Mouse (Mus musculus) neutrophil, adult 5-6 weeks (primary cell): ENCODE data around the gene Ccdc36. TPM values are rescaled to one million over a fixed set of nuclear protein-coding genes. Genes with fewer than 3 reads are reported as not detected.

Experiments
- ATAC-seq: fragments of 151-379, 151-347 bp; 2 replicates; pipeline ENCODE4 v1.8.0; 2017; ENCODE audit warnings: mild to moderate bottlenecking, moderate TSS enrichment; ENCODE audit not compliant: insufficient number of reproducible peaks, poor library complexity, low FRiP score, severe bottlenecking; ENCODE audit errors: extremely low read depth
- total RNA-seq: library from RNA; stranded (forward); fragments of 200-1000 nt; gene quantifications from 2 replicates; pipeline ENCODE4 v1.2.3, GENCODE M21; 2017

Gene Ccdc36
- not detected in 2 replicates for total RNA-seq

DNA sequence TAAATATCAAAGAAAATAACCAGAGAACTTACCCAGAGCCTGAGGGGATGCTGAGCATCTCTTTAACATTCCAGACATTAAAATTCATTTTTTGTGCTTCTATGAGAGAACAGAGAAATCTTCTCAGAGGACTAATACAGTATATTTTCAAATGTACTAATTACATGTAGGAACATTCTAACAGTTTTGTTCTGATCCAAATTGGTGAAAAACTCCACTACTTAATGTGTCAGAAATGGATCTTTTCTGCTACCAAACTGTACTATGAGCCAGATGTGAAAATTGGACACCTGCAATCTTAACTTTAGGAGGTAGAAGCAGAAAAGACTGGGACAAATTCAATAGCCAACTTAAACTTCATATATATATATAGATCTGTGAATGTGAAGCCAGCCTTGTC, at the start of gene Ccdc36:
TSS of gene Ccdc36 (minus strand) at position 101 of the 400 bp plus-strand sequence.
- no peak for ATAC-seq

DNA sequence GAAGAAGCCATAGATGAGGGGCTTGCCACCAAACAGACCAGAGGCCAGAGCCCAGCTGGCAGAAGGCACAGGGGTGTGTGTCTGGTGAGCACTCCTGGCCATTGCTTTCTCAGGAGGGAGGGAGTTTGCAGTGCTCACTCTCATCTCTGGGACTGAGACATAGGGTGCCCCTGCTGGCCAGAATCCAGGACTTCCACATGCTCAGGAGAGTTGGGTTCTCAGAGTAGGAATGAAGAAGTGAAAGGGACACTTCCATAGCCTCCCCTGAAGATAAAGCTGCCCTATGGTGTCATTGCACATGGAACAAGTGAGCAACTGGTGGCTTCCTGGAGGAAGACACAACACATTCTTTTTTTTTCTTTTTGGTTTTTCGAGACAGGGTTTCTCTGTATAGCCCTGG, 46.2 kb upstream of the Ccdc36 start:
- no peak for ATAC-seq

DNA sequence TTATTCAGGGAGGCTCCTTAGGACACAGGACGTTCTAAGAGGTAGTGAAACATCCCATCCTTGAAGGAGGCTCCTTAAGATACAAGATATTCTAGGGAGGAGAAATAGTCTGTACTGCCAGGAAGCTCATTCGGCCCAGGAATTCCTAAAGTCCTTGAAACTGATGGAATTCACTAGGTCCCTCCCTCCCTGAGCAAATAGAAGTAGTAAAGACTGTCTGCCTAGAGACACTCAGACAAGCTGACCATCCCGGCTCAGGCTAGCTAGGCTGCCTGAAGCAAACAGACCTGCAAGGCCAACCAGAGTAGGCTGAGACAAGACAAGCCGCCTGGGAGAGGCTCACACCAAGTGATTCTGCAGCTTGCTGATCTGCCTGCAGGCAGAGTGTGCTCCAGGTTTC, 41.6 kb upstream of the Ccdc36 start:
- no peak for ATAC-seq

DNA sequence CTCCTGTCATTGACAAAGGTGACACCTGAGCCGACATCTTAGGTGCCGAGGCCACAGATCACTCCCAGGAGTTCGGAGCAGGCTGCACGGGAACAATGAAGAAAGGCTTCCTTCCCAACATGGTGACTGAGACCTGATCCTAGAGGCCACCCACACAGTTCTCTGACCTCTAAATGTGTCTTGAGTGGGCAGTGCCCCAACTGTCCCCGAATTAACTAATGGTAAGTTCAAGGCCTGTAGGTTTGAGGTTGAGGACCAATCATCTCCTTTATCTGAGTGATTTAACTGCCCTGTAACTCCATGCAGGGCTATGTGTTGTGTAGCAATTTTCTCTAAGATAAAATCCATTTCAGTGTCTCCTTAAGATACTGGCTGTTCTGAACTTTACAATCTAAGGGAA, 41.1 kb upstream of the Ccdc36 start:
- ATAC-seq = no peak

DNA sequence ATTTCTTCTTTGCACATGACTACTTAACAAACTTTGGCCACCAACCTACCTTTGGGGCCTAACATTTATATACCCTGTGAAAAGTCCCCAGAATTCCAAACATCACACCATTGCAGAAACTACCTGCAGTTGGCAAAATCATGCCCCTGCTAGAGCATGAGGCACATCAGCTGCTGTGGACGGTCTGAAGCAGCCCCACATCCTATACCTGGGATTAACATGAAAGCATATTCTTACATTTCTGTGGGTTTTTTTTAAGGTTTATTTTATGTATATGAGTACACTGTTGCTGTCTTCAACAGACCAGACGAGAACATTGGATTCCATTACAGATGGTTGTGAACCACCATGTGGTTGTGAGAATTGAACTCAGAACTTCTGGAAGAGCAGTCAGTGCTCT, 37.9 kb upstream of the Ccdc36 start:
- no peak for ATAC-seq

DNA sequence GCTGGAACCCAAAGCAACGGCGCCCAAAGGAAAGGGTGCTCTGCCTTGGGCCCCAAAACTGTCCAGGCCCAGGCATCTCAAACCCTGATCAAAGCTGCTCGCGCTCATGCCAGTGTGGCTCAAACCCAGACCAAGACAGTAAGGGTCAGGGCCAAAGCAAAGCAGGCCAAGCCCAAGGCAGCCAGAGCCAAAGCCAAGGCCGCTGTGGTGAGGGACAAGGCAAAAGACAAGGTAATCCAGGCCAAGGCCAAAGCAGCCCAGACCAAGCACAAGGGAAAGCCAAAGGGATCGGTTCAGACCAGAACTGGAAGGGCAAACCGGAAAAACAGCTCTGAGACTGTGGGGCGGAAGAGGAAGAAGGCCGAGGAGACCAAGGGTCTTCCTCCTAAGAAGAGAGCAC, 35.4 kb upstream of the Ccdc36 start:
- no peak for ATAC-seq

DNA sequence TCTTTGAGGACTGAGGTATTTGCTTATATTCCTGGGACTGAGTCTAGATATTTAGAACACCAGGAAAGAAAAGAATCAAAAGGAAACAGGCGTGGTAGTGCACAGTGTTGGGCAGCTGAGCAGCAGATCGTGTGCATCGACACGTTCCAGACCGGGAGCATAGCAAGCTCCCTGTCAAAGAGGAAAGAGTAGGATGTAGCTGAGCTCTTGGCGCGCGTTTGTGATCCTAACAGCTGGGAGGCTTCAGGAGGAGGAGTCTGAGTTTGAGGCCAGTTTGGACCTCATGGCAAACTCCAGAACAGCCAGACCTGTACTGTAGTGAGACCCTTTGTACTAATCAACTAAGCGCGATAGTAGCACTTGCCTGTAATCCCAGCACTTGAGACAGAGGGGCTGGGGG, 33.9 kb upstream of the Ccdc36 start:
- ATAC-seq = no peak

DNA sequence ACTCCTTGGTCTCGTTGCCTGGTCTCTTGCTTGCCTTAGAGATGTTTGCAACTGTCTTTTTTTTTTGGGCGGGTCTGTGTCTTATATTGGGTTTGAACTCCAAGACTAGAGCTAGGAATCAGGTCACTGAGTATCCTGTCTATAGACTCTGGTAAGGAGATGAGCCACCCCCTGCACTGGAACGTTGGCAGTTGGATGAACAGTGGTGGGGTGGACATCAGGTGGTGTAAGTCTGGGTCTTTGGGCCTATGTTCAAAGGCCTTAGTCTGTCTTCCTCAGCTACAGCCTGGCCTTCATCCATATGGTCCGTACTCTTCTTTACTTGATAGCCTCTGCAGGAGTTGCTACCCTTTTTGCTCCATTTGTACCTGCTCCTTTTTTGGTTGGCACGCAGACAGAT, 33.4 kb upstream of the Ccdc36 start:
- ATAC-seq = no peak

DNA sequence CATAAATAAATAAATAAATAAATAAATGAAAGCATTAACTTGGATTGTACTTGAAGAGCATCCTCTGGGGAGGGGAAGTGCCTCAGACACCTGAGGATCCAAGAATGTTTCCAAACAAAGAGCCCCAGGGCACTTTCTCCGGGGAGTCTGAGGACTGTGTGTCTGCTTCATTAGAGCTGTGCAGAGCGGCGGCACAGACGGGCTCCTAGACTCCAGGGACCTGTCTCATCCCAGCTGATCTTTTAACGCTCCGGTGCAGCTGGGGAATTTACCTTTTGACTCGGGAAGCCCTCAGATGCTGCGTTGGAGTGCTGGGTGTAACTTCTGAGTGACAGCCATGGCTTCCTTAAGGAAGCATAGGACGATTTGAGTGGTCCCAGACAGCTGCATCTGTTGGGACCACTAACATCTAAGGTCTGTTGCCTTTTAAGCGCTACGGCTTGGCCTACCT, 32.9 kb upstream of the Ccdc36 start, which contains the start of gene Klhdc8b:
TSS of gene Klhdc8b (minus strand) at position 401 of the 451 bp plus-strand sequence.
- ATAC-seq = no peak

DNA sequence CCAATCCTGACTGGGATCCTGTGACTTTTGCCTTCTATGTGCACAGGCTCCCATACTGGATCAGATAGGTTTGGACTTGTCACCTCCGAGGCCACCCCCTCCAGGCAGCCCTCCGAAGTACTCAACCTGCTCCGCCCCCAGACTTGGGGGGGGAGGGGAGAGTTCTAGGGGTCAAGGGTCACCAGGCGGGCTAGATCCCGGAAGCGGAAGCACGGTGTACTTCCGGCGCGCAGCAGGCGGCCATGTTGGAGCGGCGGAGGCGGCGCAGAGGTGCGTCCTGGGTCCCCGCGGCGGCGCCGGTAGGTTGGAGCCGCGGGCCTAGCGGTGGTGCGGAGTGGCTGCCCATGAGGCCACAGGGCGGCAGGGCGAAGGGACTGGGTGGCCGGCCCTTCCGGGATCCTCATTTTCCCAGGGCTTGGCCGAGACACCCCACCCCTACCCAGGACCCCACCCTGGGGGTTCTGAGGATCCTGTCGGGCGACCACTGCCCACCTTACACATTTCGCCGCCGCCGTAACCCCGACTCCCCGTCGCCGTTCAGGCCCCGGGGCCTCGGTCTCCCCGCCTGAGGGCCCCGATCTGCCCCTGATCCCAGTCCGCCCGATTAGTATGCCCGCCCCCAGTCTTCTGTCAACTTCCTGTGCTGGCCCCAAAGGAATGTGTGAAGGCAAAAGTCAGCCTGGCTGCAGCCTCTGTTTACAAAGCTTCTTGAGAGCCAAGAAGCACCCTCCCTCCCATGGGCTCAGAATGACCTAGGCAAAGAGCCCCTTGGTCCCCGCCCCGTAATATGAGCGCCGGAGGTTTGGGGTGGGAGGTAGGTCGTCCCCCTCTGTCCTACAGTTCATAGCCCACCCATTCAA, 32.3 kb upstream of the Ccdc36 start, which contains the start of gene Ccdc71:
TSS of gene Ccdc71 (plus strand) at position 209 of the 860 bp plus-strand sequence.
- peak; percentile 77 for ATAC-seq

DNA sequence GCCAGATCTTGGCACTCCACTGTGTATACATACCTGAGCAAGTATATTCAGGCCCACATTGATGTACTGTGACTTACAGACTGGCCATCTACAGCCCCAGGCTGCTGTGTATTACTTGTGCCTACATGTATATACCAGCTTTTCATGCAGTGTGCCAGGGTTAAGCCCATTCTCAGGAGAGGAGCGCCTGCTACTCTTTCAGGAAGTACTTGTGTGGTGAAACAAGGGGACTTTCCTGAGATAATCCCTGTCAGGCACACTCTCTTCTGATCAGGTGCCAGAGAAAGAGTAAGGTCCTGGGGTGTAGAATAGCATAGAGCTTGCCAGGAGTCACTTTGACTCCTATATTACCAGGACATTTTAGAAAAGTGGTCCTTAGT, 31.6 kb upstream of the Ccdc36 start:
- no peak; the same call in 1 of the 2 replicates for ATAC-seq

DNA sequence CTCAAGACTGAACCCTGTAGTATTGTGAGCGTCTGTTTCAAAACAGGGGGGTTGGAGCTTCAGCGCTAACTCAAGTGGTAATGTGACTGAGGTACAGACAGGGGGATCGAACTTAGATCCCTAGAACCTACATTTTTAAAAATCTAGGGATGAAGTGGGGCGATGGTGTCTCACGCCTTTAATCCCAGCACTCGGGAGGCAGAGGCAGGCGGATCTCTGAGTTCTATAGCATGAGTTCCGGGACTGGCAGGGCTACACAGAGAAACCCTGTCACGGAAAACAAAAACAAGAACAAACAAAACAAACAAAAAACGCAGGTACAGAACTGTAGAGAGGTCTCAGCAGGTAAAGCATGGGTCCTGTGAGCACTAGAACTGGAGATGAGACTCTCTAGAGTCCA, 28.7 kb upstream of the Ccdc36 start:
- no peak for ATAC-seq

DNA sequence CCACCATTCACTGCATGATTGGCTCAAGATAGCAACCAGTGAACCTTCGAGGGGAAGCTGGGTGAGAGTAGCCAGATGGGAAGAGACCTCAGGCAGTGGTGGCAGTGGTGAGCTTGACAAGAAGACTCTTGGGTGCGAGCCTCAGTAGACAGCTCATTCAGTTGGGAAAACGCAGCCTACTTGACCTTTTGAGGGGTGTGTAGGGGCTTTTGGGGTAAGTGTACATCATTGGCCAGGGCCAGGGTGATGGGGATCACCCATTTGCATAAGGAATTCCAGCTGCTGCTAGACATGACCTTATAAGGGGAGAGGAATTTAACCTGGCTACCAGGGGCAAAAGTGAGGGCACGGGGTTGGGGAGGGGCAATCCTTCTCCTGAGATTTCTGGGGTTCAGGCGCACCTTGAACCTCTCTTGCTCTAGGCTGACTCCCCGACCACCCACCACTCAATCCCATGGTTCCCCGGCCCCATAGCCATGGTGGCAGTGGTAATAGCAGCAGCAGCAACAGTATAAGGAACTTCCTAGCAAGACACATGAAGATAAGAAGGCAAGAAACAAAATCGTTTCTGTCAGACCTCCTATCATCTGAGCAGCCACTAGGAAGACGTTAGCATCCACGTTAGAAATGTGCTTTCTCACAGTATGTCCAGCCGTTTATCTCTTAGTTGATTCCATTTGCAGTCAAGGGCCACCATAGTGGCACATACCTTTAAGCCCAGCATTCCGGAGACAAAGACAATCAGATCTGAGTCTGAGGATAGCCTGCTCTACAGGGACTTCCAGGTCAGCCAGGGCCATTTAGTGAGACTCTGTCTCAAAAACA, 27.7 kb upstream of the Ccdc36 start:
- no peak for ATAC-seq

DNA sequence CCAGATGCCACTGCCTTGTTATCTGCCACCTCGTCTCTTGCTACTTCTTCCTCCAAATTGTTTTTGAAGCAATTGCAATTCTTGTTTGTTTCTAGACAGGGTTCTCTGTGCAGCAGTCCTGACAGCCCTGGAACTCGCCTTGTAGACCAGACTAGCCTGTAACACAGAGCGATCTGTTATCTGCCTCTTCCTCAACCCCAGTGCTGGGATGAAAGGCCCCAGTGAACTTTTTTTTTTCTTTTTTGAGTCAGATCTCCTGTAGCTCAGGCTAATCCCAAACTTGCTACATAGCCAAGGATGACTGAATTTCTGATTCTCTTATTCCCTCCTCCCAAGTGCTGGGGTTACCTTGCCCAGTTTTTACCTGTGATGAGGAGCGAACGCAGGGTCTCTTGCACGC, 26.1 kb upstream of the Ccdc36 start:
- no peak for ATAC-seq

DNA sequence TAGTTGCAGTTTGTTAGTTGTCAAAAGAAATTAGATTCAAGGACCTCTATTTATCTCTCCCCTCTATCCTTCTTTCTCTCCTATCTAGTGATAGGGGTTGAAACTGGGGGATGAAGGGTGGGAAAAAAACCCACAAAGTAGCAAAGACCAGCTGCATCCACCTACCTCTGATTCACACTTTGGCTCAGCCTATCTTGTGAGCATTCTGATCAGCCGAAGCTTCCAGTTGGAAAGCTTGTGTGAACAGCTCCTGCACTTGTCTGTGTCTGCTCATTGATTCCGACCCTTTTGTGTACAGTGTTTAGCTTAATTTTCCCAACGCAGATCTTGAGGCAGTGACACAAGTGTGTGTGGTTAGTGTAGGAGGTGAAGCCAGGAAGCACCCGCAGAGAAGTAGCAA, 25.2 kb upstream of the Ccdc36 start:
- no peak for ATAC-seq

DNA sequence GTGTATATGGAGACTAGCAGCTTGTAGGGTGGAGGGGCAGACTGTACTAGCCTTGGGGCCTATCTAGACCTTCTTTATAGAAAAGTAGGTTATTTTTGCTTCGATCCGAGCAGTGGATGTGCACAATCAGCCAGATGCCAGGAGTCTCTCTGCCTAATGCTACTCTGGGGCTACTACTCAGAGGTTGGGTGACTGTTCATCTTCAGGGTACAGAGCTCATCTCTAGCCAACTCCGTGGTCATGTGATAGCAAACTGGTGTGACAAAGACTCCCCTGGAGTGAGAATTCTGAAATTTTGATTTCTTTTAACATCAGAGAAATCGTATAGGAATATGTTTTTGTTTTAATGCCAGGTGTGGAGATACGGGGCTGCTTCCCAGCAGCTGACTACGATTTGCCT, 24.6 kb upstream of the Ccdc36 start:
- no peak for ATAC-seq

DNA sequence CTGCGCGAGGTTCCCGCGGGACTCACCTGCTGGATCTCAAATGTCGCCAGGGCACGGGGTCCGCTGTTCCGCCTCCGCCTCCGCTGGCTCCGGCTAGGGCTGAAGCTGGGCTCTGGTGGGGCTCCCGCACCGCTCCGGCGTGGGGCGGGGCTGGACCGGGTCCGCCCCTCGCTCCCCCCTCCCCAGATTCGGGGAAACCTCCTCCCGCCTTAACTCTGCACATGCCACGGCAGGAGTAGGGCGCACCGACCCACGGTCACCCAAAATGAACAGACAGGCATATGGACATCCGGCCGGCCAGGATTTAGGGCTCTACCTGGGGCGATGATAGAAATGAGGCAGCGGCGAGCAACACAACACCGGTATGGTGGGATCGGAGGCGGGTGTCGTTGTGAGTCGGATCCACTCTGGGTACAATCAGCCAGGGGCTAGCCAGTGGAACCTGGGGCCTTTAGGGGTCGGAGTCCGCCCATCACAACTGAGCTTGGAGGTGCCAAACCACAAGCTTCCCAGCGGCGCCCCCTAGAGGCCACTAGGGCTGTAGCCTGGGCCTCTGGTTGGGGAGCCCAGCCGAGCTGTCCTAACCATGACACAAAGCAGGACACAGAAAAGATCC, 24.1 kb upstream of the Ccdc36 start:
- ATAC-seq = peak; percentile 62

DNA sequence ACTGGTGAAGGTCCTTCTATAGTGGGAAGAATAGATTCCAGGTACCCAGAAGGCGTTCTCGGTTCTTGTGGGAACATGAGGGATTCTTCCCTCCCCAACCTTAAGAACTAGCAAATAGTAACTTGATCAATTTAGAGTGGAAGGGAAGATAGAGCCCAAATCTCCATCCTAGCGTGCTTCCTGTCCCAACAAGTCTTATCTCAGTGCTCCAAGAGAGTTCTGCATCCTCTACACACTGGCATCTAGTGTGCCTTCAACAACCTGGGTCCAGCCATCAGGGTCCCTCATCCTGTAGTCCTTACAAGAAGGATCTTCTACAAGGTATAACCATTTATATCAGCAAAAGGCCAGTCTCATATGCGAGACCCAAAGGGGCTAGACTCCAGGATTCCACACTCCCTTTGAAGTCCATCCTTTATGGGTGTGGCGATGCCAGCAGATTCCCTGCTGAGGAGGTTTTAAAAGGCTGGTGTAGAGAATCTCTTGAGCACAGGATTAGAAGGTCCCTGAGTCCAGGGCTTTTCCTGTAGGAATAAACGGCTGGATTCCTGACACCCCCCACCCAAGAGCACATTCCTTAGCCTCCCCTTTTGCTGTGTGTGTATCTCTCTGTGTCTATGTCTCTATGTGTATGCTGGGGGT, 23.4 kb upstream of the Ccdc36 start:
- ATAC-seq = no peak

DNA sequence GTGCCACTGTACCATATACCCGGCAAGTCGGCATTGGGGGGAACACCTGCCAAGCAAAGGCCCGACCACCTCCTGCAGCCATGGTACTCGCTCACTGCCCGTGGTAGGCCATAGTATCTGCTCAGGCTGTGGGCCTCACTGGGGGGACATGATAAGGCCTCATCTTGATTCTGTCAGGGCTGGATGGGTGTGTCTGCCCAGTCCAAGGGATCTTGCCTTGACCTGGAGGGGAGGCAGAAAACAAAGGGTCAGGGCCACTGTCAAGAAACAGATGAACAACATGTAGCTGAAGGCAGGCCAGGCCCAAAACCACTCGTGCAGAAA, 22.8 kb upstream of the Ccdc36 start:
- ATAC-seq = no peak
